Mouse (Mus musculus): ENCODE data around the gene Slc26a8.
A peak's percentile ranks its signal among the peaks of the same experiment; 100 is the strongest.

Slc26a8 gene

GRCm38 (mm10) chr17:28699789-28700188, 9.8 kb upstream of the Slc26a8 start:
- no peak for DNase-seq (ENCODE audit: extremely low spot score, low spot score)

GRCm38 (mm10) chr17:28698672-28699071, 8.6 kb upstream of the Slc26a8 start:
- no peak for DNase-seq (ENCODE audit: extremely low spot score, low spot score)

DNA sequence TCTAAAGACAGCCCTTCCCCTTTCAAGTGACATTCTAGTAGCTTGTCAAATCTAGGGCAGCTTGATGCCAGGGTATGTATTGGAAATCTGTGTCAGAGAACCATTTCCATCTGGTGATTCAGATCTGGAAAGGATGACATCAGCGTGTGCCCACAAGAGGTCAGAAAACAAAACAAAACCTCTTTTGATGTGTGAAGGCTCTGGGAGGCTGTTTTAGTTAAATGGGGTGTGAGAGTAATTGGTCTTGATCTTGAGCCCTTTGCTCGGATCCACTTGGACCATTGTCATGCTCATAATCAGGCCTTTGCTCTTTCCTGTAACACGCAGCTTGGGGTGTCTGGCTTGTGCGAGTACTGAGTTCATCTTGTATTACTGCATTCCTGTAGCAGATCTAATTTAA, 8.2 kb upstream of the Slc26a8 start:
- DNase-seq (ENCODE audit: extremely low spot score, low spot score) = no peak

DNA sequence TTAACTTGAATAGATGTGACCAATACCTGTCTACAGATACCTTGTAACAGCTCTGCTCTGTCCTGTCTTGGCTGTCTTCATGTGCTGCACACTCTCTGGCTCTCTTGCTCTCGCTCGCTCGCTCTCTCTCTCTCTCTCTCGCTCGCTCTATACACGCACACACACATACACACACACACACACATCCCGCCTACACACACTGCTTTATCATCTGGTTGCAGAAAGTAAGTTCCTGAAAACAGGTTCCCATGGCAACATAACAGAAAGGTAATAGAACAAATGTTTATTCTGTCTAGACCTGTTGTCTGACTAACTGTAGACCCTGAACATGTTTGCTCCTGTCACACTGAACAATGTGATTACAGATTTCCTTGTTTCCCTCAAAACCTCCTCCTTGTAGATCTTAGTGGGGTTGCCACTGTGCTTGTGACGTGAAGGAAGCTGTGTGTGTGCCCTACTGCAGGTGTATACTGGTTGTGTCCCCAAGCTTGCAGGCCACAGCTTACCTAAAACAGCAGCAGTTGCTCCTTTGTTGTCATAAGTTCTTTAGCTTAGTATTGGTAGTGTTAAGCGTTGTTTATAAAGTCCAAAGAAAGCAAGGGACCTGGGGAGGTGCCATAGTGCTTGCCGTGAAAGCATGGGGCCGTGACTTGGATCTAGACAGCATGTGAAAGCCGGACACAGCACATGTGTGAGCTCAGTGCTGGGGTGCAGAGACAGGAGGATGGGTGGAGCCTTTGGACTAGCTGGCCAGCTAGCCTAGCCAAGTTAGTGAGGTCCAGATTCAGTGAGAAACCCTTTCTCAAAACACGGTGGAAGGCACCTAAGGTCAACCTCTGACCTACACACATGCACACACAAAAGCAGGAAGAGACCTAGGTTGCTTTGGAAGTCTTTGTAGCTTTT, 7.5 kb upstream of the Slc26a8 start:
- no peak for DNase-seq (ENCODE audit: extremely low spot score, low spot score)

GRCm38 (mm10) chr17:28696641-28697040, 6.6 kb upstream of the Slc26a8 start:
- no peak for DNase-seq (ENCODE audit: extremely low spot score, low spot score)

- no peak for DNase-seq (ENCODE audit: extremely low spot score, low spot score)
Observed at GRCm38 (mm10) chr17:28694832-28695231, 4.8 kb upstream of the Slc26a8 start.

GRCm38 (mm10) chr17:28694078-28694477, 4.0 kb upstream of the Slc26a8 start:
- no peak for DNase-seq (ENCODE audit: extremely low spot score, low spot score)

- no peak for DNase-seq (ENCODE audit: extremely low spot score, low spot score)
Observed at GRCm38 (mm10) chr17:28693086-28693485, 3.1 kb upstream of the Slc26a8 start.

- DNase-seq (ENCODE audit: extremely low spot score, low spot score) = no peak
Observed at GRCm38 (mm10) chr17:28692341-28692710, 2.3 kb upstream of the Slc26a8 start.

GRCm38 (mm10) chr17:28691687-28692340, 1.8 kb upstream of the Slc26a8 start:
- DNase-seq (ENCODE audit: extremely low spot score, low spot score) = peak; percentile 75

DNA sequence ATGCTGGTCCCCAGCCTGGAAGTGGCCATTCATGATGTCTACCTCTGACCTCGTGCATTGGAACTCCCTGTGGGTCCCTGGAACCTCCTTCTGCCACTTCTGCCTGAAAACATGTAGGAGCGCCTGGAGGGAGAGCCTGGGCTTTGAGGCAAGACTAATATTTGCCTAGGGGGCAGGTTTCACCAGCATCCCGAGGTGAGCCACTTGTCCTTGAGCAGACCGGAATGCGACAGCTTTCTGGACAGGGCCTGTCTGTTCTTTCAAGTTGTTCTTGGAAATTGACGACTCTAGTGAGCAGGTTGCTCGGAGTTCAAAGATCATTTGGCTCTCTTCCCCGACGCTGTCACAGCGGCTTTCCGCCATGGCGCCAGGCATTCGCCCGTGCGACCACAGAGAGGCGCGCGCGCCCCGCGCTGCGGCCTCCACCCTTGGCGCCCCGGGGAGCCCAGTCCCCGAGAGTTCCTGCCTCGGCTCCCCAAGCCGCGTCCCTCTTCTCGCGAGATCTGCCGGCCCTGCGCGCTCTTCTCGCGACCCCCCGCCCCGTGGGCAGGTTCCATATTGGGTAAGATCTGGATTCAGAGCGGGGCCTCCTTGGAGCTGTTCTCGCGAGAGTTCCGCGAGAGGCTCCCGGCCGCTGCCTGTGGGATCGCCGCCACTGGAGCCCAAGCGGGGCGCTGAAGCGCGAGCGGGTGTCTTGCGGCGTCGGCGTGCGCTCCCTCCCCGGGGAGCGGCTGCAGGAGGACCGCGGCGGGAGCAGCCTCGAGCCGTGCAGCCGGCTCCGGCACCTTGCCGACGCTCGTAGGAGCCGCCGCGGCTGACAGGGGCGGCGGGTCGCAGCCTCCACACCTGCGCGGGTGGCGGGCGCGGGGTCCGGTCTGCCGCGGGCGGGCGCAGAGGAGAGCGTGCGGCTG, 998 bp upstream of the Slc26a8 start, which contains the start of gene Mapk14:
Mapk14 (plus strand) TSS at position 554 of the 911 bp plus-strand sequence.
- DNase-seq (ENCODE audit: extremely low spot score, low spot score) = peak; percentile 99

- no peak for DNase-seq (ENCODE audit: extremely low spot score, low spot score)
Observed at GRCm38 (mm10) chr17:28687354-28687753, 2.7 kb downstream of the Slc26a8 start.

DNA sequence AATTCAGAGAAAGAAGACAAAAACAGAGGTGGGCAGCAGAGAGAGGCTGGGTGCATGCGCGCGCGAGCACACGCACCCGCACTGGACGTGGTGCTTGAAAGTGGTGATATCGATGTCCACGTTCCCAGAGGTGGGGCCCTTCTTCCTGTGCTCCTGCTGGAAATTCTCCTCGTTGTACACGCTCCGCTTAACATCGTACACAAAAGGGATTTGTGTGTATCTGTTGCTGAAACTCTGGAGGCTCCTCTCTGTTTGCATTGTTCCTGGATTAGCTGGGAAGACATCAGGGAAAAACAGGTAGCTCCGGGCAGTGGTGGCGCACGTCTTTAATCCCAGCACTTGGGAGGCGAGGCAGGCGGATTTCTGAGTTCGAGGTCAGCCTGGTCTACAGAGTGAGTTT, 5.4 kb downstream of the Slc26a8 start:
- DNase-seq (ENCODE audit: extremely low spot score, low spot score) = no peak

DNA sequence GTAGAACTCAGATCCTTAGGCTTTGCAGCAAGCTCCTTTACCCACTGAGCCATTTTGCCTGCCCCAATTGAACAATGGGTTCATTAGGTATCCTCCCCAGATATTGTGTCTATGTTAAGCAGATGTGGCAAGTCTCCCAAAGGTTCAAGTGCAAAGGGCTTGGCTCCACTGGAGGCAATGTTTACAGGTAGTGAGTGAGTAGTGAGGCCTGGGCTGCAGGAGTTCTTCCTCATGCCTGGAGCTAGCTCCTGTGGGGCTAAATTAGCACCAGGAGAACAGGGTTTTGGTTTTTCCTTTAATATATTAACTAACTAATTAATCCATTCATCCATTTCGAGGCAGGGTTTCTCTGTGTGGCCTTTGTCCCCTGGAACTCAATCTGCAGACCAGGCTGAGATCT, 6.4 kb downstream of the Slc26a8 start:
- no peak for DNase-seq (ENCODE audit: extremely low spot score, low spot score)

- DNase-seq (ENCODE audit: extremely low spot score, low spot score) = no peak
Observed at GRCm38 (mm10) chr17:28682311-28683084, 7.5 kb downstream of the Slc26a8 start.

GRCm38 (mm10) chr17:28659564-28659963, 30.5 kb downstream of the Slc26a8 start:
- no peak for DNase-seq (ENCODE audit: extremely low spot score, low spot score)

GRCm38 (mm10) chr17:28657936-28658335, 32.1 kb downstream of the Slc26a8 start:
- DNase-seq (ENCODE audit: extremely low spot score, low spot score) = no peak

- DNase-seq (ENCODE audit: extremely low spot score, low spot score) = no peak
Observed at GRCm38 (mm10) chr17:28650268-28650667, 39.8 kb downstream of the Slc26a8 start.

- DNase-seq (ENCODE audit: extremely low spot score, low spot score) = peak; percentile 23
Observed at GRCm38 (mm10) chr17:28648607-28649370, 41.2 kb downstream of the Slc26a8 start.

DNA sequence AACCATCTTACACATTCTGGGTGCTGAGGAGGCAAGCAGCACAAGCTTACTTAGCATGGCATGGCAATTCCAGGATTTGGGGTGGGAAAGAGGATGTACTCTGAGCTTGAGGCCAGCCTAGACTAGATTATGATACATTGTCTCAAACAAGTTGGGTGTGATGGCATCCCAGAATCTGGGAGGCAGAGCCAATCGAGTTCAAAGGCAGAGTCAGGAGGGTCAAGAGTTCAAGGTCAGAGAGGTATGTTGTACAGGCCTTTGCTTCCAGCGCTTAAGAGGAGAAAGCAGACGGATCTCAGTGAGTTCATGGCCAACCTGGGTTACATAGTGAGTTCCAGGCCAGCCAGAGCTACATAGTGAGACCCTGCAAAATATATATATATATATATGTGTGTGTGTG, 43.8 kb downstream of the Slc26a8 start:
- DNase-seq (ENCODE audit: extremely low spot score, low spot score) = no peak

Measured in neural tube, embryonic 10.5 days (tissue).